Mouse (Mus musculus) right cerebral cortex, postnatal 10 days (tissue): Measurements from ENCODE around the gene Fen1.
"Not testable (repeated sequence)": the region's sequence is repeated elsewhere in the genome, so short reads cannot be mapped to it uniquely, and the experiment has no call there.

Experiments
- DNase-seq, 2 experiments: peaks; one replicate each; pipeline ENCODE4 v3.0.0; 2021; ENCODE audit warnings: low spot score in 2 of 2

Fen1 gene

DNA sequence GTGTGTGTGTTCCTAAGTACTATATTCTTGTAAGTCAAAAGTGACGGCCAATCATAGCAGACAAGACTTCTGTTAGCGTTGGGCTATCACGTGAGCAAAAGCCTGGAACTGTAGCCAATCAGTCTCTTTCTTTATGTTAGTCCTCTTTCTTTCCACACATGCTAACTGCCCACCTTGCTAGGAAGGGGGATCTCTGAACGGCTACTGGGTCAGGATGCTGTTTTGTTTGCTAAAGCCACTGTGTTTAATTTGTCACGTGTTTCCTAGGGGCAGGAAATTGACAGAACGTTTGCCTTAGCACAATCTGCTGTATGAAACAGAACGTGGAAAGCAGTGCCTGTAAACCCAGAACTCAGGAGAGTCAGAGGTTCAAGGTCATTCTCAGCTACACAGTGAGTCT lies 21.8 kb downstream of the Fen1 start:
- DNase-seq, result no peak

DNA sequence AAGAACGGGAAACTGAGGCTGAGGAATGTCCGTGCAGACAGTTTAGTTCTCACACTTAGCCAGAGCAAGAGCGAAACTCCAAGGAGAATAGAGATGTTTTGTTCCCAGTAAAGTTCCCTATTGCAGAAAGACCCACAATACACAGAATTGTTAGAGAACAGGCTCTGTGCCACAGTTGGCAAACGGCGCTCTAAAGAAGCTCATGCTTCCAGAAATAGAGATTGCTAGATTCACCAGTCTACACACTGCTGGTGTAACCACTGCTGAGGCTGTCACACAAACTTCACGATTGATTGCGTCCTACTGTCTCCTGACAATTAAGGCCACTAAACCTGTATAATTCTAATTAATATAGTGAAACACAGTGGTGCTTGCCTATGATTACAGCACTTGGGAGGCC lies 22.7 kb downstream of the Fen1 start:
- DNase-seq, result peak; percentile 73

DNA sequence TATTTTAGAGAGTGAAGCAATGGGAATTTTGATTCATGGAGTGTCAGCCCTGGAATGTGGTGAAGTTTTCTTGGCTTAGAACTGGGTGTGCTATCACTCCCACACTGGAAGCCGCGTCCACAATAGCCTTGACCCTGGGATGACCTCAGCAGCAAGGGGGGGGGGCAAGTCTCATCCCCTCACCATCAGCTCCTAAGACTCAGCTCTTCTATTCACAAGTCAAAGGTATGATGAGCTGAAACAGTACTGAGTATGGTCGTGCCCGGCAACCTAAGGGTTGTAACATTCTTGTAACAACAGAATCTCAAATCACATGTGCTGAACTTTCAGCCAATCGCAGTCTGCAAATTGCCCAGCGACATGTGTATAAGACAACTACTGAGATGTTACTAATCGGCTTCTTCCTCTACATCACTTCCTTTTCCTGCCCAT lies 27.0 kb downstream of the Fen1 start:
- no peak for DNase-seq

DNA sequence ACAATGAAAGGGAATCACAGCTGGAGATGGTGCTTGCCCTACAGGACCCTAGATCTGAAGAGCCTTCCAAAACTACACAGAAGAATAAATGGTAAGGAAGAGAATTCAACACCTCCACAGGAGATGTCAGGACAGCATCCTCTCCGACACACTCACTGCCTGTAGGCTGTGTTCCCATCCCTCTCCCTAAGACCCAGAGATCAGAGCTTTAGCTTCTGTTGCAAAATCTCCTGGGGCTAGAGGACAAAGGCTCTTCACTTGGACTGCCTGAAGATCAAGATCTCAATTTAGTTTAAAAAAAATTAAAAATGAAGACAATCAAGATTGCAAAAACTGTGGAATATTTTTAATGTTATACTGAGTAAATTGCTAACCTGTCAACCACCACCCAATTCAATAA lies 27.5 kb downstream of the Fen1 start:
- DNase-seq, result no peak

DNA sequence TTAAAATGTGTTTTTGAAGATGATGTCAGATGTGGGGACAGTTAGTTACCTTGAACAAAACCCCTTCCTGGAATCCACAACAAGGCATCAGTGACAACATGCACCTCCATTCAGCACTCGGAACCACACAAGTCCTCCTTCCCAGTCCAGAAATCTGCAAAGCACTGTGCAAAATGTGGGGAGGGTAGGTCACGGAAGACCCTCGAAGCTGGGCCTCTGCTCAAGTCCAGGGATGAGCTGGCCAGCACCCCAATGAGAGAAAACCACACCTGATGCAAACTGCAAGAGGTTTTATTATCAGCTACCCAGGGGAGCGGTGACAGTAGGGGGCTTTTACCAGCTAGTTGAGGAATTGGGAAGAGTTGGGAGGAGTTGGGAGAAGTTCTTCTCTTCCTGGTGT lies 29.0 kb downstream of the Fen1 start:
- DNase-seq, result no peak

DNA sequence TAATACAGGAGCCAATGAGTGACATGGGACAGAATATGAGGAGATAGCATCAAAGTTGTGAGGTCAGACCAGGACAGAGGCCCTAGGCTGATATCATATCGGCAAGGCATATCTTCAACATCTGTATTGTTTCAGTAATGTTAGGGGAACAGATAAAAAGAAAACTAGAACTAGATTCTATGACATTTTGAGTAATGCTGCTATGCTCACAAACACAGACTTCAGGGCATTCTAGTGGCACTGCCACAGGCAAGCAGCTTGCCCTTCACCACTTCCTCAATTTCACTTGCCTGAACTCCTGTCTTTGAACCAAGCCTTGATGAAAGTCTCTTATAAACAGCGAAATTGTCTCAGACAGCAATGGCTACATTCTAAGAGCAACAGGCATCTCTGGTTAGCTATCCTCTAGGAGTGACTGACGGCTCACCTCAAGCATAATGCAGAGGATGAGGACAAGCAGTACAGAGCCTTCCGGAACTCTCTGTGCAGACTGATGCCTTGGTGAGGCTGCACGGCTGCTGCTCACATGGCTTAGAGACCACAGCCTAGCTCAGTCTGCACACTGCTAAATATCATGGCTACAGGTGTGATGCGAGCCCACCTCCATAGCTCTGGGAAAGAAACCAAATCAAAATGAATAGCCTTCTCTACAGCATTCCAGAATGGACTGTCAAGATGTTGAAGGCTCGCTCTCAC lies 30.0 kb downstream of the Fen1 start:
- no peak for DNase-seq

DNA sequence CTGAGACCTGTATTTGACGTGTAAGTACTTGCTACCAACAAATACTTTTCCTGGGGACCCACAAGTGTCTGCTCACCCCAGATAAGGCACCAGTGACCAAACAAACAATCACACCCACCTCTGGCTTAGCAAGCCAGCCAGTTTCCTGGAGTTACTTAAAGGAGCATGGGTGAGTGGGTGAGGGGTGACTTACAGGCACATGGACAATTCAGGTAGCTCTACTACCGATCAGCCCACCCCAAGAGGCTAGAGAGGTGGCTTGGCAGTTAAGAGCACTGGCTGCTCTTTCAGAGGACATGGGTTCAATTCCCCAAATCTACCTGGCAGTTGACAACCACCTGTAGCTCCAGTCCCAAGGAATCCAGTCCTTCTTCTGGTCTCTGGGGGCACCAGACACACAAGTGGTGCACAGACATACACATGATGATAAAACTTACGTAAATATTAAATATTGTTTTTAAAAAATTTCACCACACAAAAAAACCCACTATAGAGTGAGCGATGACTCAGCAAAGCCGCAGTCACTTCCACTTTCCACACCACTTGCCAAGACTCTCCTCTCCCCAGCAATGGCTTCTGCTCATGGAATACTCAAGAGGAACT lies 30.8 kb downstream of the Fen1 start:
- DNase-seq, result no peak

DNA sequence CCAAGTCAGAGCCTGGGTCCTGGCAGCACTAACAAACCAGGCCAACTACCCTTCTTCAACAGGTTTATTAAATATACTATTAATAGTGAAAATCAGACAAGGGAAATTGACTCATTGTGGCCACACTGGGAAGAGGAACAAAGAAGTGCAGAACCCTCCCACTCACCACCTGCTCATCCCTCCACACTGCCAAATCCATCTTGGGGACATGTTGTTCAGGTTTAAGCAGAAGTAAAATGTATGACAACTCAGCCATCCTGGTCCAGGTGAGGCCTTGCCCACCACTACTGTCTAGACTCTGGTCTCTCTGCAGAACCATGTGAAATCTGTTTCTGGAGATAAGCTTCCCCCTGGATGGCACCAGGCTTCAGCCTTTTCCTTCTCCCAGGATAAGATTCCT lies 32.1 kb downstream of the Fen1 start:
- DNase-seq, result no peak

DNA sequence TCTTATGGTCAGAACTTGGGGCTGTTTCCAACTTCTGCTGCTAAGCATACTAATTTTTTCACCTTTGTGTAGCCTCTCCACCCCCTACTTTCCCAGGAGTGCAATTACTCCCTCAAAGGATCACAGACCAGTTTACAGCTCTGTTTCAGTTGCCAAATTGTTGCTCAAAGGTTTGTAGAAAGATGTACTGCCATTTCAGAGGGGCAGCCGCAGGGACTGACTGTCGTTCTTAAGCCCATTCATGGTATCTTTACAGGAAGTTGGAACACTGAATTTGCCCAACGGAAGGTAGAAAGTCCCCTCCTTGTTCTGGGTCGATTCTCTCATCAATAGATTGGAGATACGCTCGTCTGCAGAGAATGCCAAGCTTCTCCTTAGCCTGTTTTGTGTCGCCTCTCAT lies 32.6 kb downstream of the Fen1 start:
- no peak for DNase-seq

DNA sequence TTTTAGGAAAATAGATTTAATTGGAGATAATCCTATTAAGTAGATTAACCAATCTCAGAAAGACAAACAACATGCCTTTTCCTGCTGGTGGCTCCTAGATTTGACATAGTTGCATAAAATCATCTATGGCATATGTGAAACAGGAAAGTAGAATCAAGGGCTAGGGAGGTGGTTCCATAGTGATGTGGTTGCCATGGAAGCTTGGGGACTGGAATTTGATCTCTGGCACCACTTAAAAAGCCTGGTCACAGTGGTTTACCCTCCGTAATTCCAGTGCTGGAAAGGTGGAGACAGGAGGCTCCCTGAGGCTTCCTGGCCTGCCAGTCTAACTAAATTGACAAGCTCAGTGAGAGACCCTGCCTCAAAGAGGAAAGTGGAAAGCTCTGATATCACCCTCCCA lies 33.5 kb downstream of the Fen1 start:
- DNase-seq, result no peak

DNA sequence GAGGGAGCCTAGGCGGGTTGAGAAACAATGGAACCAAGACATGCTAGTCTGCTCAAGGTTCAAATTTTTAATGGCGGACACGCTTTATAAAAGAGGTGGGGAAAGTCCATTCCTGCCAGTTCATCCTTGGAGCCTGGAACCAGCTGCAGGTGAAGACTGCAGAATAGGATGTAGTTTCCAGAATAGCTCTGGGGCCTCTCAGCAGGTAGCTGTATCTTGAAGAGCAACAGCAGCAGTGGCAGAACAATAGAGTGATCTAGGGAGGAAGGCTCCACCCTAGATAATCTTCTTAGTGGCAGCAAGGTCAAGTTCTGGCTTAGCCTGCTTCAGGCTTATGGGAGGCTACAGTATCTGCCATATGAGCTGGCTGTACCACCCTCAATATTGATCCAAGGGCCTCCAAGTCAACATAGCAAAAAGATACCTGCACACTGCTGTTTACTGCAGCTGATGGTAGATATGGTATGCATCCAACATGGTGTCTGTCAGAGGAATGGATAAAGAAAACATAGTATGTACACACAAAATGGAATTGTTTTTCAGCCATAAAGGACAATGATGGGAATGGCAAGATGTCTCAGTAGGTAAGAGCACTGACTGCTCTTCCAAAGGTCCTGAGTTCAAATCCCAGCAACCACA lies 34.2 kb downstream of the Fen1 start:
- not testable (repeated sequence) for DNase-seq

DNA sequence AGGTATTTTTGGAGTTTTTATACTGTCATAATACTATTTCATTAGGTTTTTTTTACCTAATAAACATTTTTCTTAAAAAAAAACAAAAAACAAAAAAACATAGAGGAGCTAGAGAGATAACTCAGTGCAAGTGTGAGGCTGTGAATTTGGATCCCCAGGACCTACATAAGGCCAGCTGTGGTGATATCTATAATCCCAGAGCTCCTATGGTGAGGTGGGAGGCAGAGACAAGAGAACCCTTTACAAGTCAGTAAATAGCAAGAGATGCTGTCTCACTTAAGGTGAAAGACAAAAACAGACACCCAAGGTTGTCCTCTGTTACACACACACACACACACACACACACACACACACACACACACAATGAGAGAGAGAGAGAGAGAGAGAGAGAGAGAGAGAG lies 34.8 kb downstream of the Fen1 start:
- DNase-seq, result no peak

DNA sequence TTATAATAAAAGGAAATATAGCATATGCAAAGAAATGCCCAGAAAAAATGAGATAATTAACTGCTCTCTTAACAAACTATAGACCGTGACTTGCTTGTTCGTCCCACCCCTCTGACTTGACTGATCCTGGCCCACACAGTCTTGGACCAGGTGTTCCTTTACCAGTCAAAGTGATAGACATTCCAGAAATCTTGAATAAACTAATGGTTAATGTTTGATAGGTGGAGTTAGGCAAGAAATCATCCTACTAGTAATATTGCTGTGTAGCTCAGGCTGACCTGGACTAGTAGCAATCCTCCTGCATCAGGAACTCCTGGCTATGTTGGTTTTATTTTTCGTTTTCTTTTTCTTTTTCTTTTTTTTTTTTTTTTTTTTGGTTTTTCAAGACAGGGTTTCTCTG lies 35.5 kb downstream of the Fen1 start:
- no peak for DNase-seq

DNA sequence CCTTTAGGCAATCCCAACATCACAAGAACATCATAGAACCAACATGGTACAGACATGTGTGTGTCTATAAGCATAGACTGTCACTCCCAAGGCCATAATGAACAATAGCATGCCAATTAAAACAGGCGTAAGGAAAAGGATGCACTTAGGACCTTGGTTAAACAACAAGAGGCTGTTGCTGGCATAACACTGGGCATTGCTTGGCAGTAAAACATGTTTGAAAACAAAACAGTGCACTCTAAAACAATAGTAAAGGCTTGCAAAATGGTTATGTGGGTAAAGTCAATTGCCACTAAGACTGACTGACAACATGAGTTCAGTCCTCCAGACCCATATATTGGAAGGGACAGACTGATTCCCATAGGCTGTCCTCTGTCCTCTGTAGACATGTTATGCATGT lies 36.0 kb downstream of the Fen1 start:
- DNase-seq, result no peak

DNA sequence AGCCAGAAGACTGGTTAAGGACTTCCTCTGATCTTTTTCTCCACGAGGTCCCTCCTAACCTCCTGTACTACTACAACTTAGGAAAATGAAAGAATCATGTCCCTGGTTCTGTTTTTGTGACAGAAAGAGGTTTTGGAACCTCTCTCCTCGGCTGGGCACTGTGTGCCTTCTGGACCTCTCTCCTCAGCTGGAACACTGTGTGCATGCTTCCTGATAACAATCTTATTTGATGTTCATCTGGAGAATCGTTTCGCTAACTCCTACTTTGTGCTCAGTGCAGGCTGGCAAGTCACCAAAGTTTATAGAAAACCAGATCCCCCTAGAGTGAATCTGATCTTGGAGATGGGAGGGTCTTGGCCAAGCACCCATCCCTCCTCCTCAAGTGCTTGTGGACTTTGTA lies 36.9 kb downstream of the Fen1 start:
- no peak for DNase-seq

DNA sequence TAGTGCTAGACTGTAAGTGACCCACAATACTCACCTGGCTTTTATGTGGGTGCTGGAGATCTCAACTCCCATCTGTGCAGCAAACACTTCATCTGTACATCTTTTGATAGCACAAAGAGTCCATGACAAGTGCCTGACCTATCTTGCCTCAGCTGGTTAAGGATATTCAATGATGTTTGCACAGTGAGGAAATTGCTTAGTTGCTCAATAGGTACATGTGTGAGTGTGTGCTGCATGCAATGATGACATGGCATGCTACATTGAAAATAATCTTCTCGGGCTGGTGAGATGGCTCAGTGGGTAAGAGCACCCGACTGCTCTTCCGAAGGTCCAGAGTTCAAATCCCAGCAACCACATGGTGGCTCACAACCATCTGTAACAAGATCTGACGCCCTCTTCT lies 38.0 kb downstream of the Fen1 start:
- not testable (repeated sequence) for DNase-seq

DNA sequence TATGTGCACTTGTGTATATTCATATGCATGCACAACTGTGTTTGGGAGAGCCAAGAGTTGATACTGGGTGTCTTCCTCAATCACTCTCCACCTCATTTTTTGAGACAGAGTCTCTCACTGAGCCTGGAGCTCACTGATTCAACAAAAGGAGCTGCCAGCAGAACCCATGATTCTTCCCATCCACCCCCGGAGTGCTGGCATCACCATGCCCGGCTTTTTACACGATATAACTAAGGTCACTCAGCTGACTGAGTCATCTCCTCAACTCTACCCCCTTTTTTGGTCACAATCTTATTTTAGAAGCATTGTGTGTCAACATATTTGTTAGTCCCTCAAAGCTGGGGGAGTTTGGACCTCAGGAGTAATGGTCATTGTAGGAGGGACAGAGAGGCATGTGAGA lies 40.1 kb downstream of the Fen1 start:
- no peak for DNase-seq

DNA sequence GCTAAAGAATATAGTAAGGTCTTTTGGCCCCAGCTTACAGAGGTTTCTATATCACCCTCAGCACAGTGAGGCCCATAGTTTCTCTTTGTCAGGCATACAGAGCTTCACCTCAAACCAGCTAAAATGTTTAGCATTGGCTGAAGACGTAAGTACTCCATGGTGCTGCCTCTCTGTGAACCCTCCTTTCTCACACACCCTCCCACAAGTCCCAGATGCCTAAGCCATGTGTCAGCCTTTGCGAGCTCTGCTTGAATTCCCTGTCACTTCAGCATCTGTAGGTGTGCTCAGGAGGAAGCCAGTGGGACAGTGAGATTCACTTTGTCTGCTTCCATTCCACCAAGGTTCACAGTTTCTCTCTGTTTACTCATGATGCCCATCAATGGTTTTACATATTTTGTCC lies 46.2 kb downstream of the Fen1 start:
- no peak for DNase-seq

DNA sequence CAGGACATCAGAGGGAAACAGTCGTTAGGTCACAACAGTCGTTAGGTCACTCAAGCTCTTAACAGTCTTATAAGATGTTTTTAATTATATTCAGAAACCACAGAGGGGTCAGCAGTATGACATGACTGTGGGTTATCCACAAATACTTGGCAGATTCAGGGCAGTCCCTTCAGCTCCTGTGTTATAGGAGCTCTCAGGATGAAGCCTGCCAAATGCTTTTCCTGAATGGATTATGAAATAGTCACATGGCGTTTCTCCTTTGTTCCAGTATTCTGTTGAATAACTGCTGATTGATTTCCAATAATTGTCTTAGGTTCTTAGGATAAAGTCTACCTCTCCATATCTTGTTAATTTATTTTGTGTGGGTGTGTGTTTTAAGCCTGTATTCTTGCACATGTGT lies 54.8 kb downstream of the Fen1 start:
- DNase-seq, result no peak
